Mouse (Mus musculus) liver, embryonic 14.5 days (tissue): ENCODE measurements around the gene C3.
A peak's percentile ranks its signal among the peaks of the same experiment; 100 is the strongest.

Experiments
- CTCF ChIP-seq: IDR thresholded peaks from 2 replicates; pipeline ENCODE4 v1.5.1; 2016; ENCODE audit warnings: antibody characterized with exemption, low read depth, control low read depth
- EP300 ChIP-seq: IDR thresholded peaks from 2 replicates; pipeline ENCODE4 v1.6.1; 2016; ENCODE audit warnings: antibody characterized with exemption, low read depth

DNA sequence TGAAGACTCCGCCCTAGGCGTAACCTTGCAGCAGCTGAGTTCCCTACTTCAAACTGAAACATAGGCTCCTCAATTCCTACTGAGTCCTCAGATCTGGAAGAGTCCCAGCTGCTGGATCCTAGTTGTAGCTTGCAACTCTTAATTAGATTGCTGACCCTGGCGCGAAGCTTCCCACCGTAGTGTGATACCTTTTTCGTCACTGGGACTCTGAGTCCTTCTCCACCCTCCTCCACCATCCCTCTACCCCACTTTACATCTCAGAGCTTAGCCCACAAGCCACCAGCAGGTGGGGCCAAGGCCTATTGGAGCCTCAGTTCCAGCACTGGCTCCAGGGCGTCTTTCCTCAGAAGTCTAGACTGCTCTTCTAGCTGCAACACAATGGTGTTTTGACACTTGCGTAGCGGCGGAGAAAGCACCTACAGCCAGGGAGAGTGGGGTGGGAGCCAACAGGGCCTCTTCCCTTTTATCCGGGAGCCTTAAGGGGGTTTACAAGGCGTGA, 20.3 kb upstream of the C3 start, which contains the start of gene Gpr108:
- peak; percentile 93 for TF ChIP-seq CTCF
- TF ChIP-seq EP300: no peak
